8 mouse cellular contexts compared by ENCODE assay signal in the genomic region with DNA sequence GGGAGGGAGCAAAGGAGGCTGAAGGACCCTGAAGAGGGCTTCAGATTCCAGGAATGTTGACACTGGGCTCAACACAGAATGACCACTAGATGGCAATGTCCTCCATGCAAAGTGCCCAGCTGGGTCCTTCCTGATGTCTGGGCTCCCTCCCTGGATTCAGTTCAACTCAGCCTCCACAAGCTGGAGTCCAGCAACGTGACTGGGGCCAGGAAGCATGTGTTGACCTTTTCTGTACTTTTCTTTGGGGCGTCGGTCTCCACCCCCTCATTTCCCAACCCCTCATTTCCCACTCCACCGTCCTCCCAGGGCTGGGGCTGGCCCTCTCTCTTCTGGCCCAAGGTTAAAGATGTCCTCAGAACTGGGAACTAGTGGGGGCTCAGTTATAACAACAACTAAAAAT. TPM values are rescaled to one million over a fixed set of nuclear protein-coding genes. Genes with fewer than 3 reads are reported as not detected.
DNase-seq lines count a peak whose midpoint lies in the region; ATAC-seq and TF ChIP-seq lines count a peak whose summit lies in the region.

No protein-coding gene starts in this region.

- peaks cover 12% of the 10 kb centered on the region; the same call in 1 of the 2 replicates for H3K36me3 ChIP-seq in hindbrain, embryonic 13.5 days
- no peaks in the 10 kb centered on the region for H3K36me3 ChIP-seq in lung, postnatal 0 days (ENCODE audit: insufficient read depth, low read length)

- WGBS in hindbrain, embryonic 13.5 days = 7% methylated on average over 4 of the region's 4 CpGs
- 2% methylated on average over 4 of the region's 4 CpGs for WGBS in lung, postnatal 0 days

- peak; percentile 85 for ATAC-seq in hindbrain, embryonic 13.5 days (ENCODE audit: low FRiP score)
- peak; percentile 95 for ATAC-seq in lung, postnatal 0 days

- TF ChIP-seq EP300 in lung, postnatal 0 days (IDR thresholded peaks at IDR 0.05) = peak; percentile 89

- peak; percentile 20 for DNase-seq in WW6 (ENCODE audit: low read depth, low spot score)
- peak; percentile 66 to 80 for DNase-seq in cerebellum, postnatal 25 days
- peak; percentile 22 to 56 for DNase-seq in frontal cortex, postnatal 25 days (ENCODE audit: low spot score in 2 of 2)
- DNase-seq in layer of hippocampus, postnatal 14 days (ENCODE audit: low spot score in 2 of 2) = peak; percentile 61 to 83
- DNase-seq in lung, postnatal 0 days (ENCODE audit: low spot score) = peak; percentile 98
- peak; percentile 41 for DNase-seq in retina, adult 2 months (ENCODE audit: low read depth, low spot score)
- peak; percentile 57 to 80 for DNase-seq in urinary bladder, postnatal 36 days (ENCODE audit: low spot score in 2 of 2)

- H3K9ac ChIP-seq in hindbrain, embryonic 13.5 days = no peak overlapping the region
- H3K9ac ChIP-seq in lung, postnatal 0 days (replicated peaks; ENCODE audit: low read depth) = no peak overlapping the region

- 0 out of 2 replicates have a peak, but pooled peaks cover 6% of the 10 kb centered on the region for H3K9me3 ChIP-seq in hindbrain, embryonic 13.5 days
- H3K9me3 ChIP-seq in lung, postnatal 0 days (ENCODE audit: low read length) = 0 out of 2 replicates have a peak, but pooled peaks cover 4% of the 10 kb centered on the region

- peak; percentile 99 for TF ChIP-seq CTCF in lung, postnatal 0 days (IDR thresholded peaks at IDR 0.05)

- H3K4me3 ChIP-seq in hindbrain, embryonic 13.5 days = no peak overlapping the region
- H3K4me3 ChIP-seq in lung, postnatal 0 days (ENCODE audit: low read depth, low read length) = no peak overlapping the region

- H3K27ac ChIP-seq in hindbrain, embryonic 13.5 days = no peak overlapping the region
- 0 out of 2 replicates have a peak overlapping the region, but pooled peaks have one; percentile 21 for H3K27ac ChIP-seq in lung, postnatal 0 days (ENCODE audit: low read length)

- peaks cover 7% of the 10 kb centered on the region; the same call in 1 of the 2 replicates for H3K4me1 ChIP-seq in hindbrain, embryonic 13.5 days (replicated peaks)
- no peaks in the 10 kb centered on the region for H3K4me1 ChIP-seq in lung, postnatal 0 days (ENCODE audit: insufficient read depth, low read depth, low read length)

- no peak overlapping the region for H3K4me2 ChIP-seq in hindbrain, embryonic 13.5 days
- H3K4me2 ChIP-seq in lung, postnatal 0 days (replicated peaks; ENCODE audit: low read depth, low read length) = no peak overlapping the region

- no peaks in the 10 kb centered on the region for H3K27me3 ChIP-seq in hindbrain, embryonic 13.5 days
- no peaks in the 10 kb centered on the region for H3K27me3 ChIP-seq in lung, postnatal 0 days (replicated peaks; ENCODE audit: insufficient read depth, low read length)

RNA-seq across cellular contexts. Expression of gene Fbxo7, which starts 43.2 kb away (rescaled TPM):
- 17.0 and 21.6 TPM in 2 replicates for polyA plus RNA-seq in hindbrain, embryonic 13.5 days (2015; fragmentation: Nextera tagmentation; extraction: Ambion mirVana)
- total RNA-seq in layer of hippocampus, postnatal 14 days (2021) = 10 to 100 TPM; 25.4 to 25.7 TPM
- 20.2 and 22.3 TPM in 2 replicates for polyA plus RNA-seq in lung, postnatal 0 days (2015; fragmentation: Nextera tagmentation; extraction: Ambion mirVana)

RNA-seq across cellular contexts. Expression of gene Bpifc, which starts 53.2 kb away (rescaled TPM):
- polyA plus RNA-seq in hindbrain, embryonic 13.5 days (2015; fragmentation: Nextera tagmentation; extraction: Ambion mirVana) = not detected in 2 replicates
- not detected for total RNA-seq in layer of hippocampus, postnatal 14 days (2021)
- polyA plus RNA-seq in lung, postnatal 0 days (2015; fragmentation: Nextera tagmentation; extraction: Ambion mirVana) = 0.14 and 0.15 TPM in 2 replicates

Comparison
In these comparisons a context has a peak if more than half of its experiments do, and no peak if none do; other contexts are left out.
1. DNase-seq: peak in every context shown above with its lines; median percentile 98 in lung, postnatal 0 days; 73 in cerebellum, postnatal 25 days; 72 in layer of hippocampus, postnatal 14 days; 68 in urinary bladder, postnatal 36 days; 41 in retina, adult 2 months; 39 in frontal cortex, postnatal 25 days; 20 in WW6.